Mouse (Mus musculus) limb, embryonic 11.5 days (tissue): ENCODE data around the gene Hipk2. TPM values are rescaled to one million over a fixed set of nuclear protein-coding genes. Genes with fewer than 3 reads are reported as not detected.
A peak's percentile ranks its signal among the peaks of the same experiment; 100 is the strongest.

Source experiments
- ATAC-seq: fragments of 200-750 bp; cut with Nextera tagmentation; 2 replicates; pipeline ENCODE4 v1.8.0; 2017; ENCODE audit warnings: low read depth; ENCODE audit not compliant: insufficient number of reproducible peaks, low FRiP score, low TSS enrichment
- DNase-seq: peaks from one replicate; pipeline ENCODE4 v3.0.0-alpha.2; 2015; ENCODE audit warnings: low spot score
- H3K27ac ChIP-seq: fragments of 300-500 bp; sonication (generic); replicated peaks from 2 replicates; pipeline ENCODE4 v1.5.1; 2014; ENCODE audit warnings: low read depth, mild to moderate bottlenecking, low read length
- H3K27me3 ChIP-seq: fragments of 300-500 bp; sonication (generic); 2 replicates; pipeline ENCODE4 v1.6.1; 2014; ENCODE audit warnings: mild to moderate bottlenecking, low read length, mixed read lengths; ENCODE audit not compliant: control insufficient read depth, insufficient read depth
- H3K36me3 ChIP-seq: fragments of 300-500 bp; sonication (generic); 2 replicates; pipeline ENCODE4 v1.6.1; 2014; ENCODE audit warnings: mild to moderate bottlenecking, low read length, moderate library complexity, mixed read lengths; ENCODE audit not compliant: control insufficient read depth, insufficient read depth
- H3K4me1 ChIP-seq: fragments of 300-500 bp; sonication (generic); 2 replicates; pipeline ENCODE4 v1.6.1; 2014; ENCODE audit warnings: low read length, mixed read lengths; ENCODE audit not compliant: control insufficient read depth, insufficient read depth
- H3K4me2 ChIP-seq: fragments of 300-500 bp; sonication (generic); 2 replicates; pipeline ENCODE4 v1.6.1; 2014; ENCODE audit warnings: low read depth, mild to moderate bottlenecking, moderate library complexity; ENCODE audit not compliant: severe bottlenecking
- H3K4me3 ChIP-seq: fragments of 300-500 bp; sonication (generic); 2 replicates; pipeline ENCODE4 v1.5.1; 2014; ENCODE audit warnings: low read depth, low read length
- H3K9ac ChIP-seq: fragments of 300-500 bp; sonication (generic); 2 replicates; pipeline ENCODE4 v1.6.1; 2014; ENCODE audit warnings: mild to moderate bottlenecking, low read length
- H3K9me3 ChIP-seq: fragments of 300-500 bp; sonication (generic); 2 replicates; pipeline ENCODE4 v1.6.1; 2016; ENCODE audit warnings: low read length; ENCODE audit not compliant: control insufficient read depth
- WGBS: fragments of 180-500 bp; shearing (Covaris S2); extraction: QIAGEN DNeasy Blood & Tissue Kit; methylation state at CpG from one replicate; pipeline ENCODE4 v1.1.7; 2014; 5-methylcytosine and 5-hydroxymethylcytosine counted together
- polyA plus RNA-seq: library from polyadenylated mRNA; unstranded; fragments of >200 nt; fragmentation: Nextera tagmentation; extraction: Ambion mirVana; gene quantifications from 2 replicates; pipeline ENCODE4 v1.2.1, GENCODE M21; 2014

Gene Hipk2
- polyA plus RNA-seq, 1 experiment from 2014 or later: 20.5 TPM

DNA sequence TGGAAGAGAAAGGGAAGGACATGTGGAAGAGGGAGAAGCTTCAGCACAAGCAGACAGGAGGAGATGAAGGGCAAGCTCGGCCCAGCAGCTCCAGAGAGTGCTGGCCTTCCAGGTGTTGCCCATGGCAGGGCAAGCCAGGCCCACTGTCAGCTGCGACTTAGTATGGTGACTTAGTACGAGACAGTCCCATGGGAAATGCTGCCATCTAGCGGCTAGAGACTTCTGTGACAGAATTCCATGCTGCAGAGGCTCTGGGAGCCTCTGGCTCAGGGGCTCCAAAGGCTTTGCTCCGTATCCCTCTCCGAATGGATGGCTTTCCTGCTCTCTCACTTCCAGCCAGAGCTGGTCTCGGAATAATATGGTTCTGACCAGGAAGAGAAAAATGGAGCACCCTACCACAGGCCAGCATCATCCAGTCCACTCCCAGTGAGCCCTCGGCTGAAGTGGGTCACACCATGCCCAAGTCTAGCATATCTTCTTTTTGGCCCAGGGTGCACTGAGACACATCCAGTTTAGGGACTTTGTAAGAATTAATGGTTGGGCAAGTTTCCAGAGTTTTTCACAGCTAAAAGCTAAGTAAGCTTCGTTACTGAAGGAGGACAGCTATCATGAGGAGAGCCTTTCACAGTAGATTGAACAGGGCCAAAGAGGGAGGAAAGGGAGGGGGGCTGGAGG, 180.4 kb downstream of the Hipk2 start:
- Histone ChIP-seq H3K27me3 (no peaks in the 10 kb centered on the region), H3K27ac (no peak overlapping the region), H3K36me3 (peaks cover 23% of the 10 kb centered on the region), H3K4me1 (no peaks in the 10 kb centered on the region), H3K4me2 (no peak overlapping the region), H3K9ac (no peak overlapping the region), H3K4me3 (no peak overlapping the region), H3K9me3 (no peaks in the 10 kb centered on the region)
- DNase-seq: peak; percentile 91
- peak; percentile 71 for ATAC-seq
- 33% methylated on average over 9 of the region's 9 CpGs for WGBS

DNA sequence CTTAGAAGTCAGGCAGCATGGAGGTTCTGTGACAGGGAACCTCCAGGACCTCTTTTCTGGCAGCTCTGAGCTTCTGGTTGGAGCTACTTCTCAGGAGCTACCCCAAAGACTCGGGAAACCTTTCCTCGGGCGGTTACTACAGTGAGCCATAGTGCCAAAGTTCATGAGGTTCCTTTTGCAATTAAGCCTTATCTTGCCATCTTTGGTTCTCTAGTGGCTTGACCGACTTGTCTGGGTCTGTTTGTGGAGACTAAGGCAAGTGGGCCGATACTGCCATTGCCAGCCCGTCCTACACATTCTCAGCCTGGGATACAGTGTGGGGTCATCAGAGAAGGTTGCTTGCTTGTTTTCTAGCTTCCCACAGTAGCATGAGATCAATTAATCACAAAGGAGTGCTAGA, 183.4 kb downstream of the Hipk2 start:
- H3K27ac ChIP-seq: no peak overlapping the region
- ATAC-seq (no peak), DNase-seq (no peak)
- H3K4me1 ChIP-seq: no peaks in the 10 kb centered on the region
- peaks cover 11% of the 10 kb centered on the region for H3K36me3 ChIP-seq
- no peaks in the 10 kb centered on the region for H3K27me3 ChIP-seq
- H3K4me2 ChIP-seq: no peak overlapping the region
- 97% methylated on average over 6 of the region's 6 CpGs for WGBS
- H3K4me3 ChIP-seq: no peak overlapping the region
- no peaks in the 10 kb centered on the region for H3K9me3 ChIP-seq
- no peak overlapping the region for H3K9ac ChIP-seq

DNA sequence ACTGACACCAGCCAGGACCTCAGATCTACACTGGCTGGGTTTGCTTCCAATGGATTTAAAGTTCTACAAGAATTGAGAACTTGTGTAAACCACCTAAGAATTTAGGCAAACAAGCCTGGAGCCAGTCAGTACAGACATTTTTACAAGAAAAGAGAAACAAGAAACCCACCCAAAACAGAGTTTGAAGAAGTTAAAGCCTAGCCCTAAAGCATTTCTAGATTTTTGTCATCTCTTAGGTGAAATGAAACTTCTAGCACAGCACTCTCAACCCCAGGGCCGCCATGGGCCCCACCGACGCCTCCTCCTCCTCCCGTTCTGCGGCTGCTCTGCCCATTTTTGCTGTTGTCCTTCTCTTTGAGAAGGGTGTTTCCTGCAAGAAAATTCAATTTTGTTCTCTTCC, 184.9 kb downstream of the Hipk2 start:
- Histone ChIP-seq H3K36me3 (peaks cover 7% of the 10 kb centered on the region), H3K9ac (no peak overlapping the region), H3K4me1 (no peaks in the 10 kb centered on the region), H3K4me2 (no peak overlapping the region), H3K27me3 (no peaks in the 10 kb centered on the region), H3K9me3 (no peaks in the 10 kb centered on the region), H3K27ac (no peak overlapping the region), H3K4me3 (no peak overlapping the region)
- no peak for ATAC-seq
- 98% methylated on average over 5 of the region's 5 CpGs for WGBS
- no peak for DNase-seq

DNA sequence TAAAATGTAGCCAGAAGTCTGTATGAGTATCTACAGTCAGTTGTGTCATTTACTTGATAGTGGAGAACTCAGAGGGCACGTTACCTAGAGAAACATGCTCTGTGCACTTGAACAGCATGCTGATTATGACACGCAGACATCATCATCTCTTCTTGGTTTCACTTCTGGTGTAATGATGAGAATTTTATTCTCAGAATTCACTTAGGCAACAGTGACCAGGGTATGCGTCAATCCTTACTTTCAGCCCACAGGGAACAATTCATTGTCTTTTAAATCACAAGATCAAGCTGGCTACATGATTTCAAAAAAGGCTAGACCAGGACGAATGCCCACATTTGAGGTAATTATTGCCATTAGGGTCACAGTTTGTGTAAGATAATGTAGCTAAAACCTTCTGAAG, 185.3 kb downstream of the Hipk2 start:
- peaks cover 7% of the 10 kb centered on the region for H3K36me3 ChIP-seq
- H3K4me2 ChIP-seq: no peak overlapping the region
- DNase-seq (no peak), ATAC-seq (no peak)
- no peak overlapping the region for H3K9ac ChIP-seq
- no peak overlapping the region for H3K4me3 ChIP-seq
- H3K9me3 ChIP-seq: no peaks in the 10 kb centered on the region
- no peaks in the 10 kb centered on the region for H3K4me1 ChIP-seq
- WGBS: 95% methylated on average over 4 of the region's 4 CpGs
- H3K27ac ChIP-seq: no peak overlapping the region
- H3K27me3 ChIP-seq: no peaks in the 10 kb centered on the region

DNA sequence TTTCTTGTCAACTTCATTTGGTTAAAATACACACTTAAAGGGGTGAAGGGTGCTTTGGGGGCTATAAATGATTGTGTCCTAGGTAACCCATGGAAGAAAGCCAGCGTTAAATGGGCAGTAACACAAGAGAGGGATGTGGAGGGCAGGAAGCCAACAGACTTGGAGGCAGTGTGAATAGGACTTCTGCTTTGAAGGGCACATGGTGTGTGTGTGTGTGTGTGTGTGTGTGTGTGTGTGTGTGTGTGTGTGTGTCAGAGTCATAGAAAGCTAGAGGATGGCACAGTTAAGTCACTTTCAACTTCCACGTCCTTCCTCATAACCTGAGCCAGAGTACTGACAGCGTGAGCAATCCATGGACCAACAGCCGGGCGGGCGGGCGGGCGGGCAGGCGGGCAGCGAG, 187.1 kb downstream of the Hipk2 start:
- Histone ChIP-seq H3K9ac (no peak overlapping the region), H3K4me1 (no peaks in the 10 kb centered on the region), H3K27me3 (no peaks in the 10 kb centered on the region), H3K27ac (no peak overlapping the region), H3K4me3 (no peak overlapping the region), H3K4me2 (no peak overlapping the region), H3K36me3 (peaks cover 2% of the 10 kb centered on the region; the same call in 1 of the 2 replicates), H3K9me3 (no peaks in the 10 kb centered on the region)
- ATAC-seq: no peak
- WGBS: 92% methylated on average over 10 of the region's 10 CpGs
- no peak for DNase-seq

DNA sequence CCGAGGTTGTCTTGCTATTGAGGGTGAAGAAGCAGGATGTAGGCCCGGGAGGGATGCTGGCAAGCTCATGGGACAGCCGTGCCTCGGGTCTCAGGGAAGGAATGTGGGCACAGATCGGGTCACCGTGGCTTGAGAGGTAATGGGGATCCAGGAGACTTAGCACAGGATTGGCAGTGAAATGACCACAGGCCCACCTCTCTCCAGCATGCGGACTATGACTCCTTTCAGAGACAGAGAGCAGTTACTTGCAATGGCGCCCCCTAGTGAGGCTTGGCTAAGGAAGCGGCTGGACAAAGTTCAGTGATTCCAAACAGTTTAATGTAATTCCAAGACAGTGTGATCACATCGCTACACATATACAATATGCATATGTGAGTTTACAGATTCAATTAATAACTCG, 188.7 kb downstream of the Hipk2 start:
- H3K4me2 ChIP-seq: no peak overlapping the region
- no peaks in the 10 kb centered on the region for H3K27me3 ChIP-seq
- H3K36me3 ChIP-seq: 0 out of 2 replicates have a peak, but pooled peaks cover 2% of the 10 kb centered on the region
- H3K4me1 ChIP-seq: no peaks in the 10 kb centered on the region
- H3K9me3 ChIP-seq: no peaks in the 10 kb centered on the region
- H3K27ac ChIP-seq: no peak overlapping the region
- ATAC-seq (no peak), DNase-seq (peak; percentile 44)
- 62% methylated on average over 11 of the region's 11 CpGs for WGBS
- no peak overlapping the region for H3K4me3 ChIP-seq
- H3K9ac ChIP-seq: no peak overlapping the region

DNA sequence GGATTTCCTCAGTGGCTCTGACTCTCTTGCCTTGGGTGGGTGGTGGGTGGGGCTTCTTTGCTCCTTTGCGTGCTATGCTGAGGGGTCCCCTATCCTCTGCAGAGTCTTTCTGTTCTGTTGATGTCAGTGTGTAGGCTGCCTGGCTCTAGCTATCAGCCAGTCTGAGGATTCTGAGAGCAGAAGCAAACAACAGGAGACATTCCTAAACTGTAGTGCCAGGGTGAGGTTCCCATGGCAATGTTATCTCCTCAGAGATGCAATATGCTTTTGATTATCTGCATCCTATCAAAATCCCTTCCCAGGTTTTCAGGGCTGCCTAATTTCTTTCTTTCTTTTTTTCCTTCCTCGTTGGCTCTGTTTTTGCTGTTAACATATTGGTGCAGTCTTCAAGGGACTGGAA, 193.4 kb downstream of the Hipk2 start:
- WGBS: 74% methylated on average over 2 of the region's 2 CpGs
- Histone ChIP-seq H3K36me3 (no peaks in the 10 kb centered on the region), H3K9ac (no peak overlapping the region), H3K27me3 (no peaks in the 10 kb centered on the region), H3K4me2 (no peak overlapping the region), H3K4me1 (no peaks in the 10 kb centered on the region), H3K4me3 (no peak overlapping the region), H3K9me3 (no peaks in the 10 kb centered on the region), H3K27ac (no peak overlapping the region)
- ATAC-seq: no peak
- DNase-seq: no peak

DNA sequence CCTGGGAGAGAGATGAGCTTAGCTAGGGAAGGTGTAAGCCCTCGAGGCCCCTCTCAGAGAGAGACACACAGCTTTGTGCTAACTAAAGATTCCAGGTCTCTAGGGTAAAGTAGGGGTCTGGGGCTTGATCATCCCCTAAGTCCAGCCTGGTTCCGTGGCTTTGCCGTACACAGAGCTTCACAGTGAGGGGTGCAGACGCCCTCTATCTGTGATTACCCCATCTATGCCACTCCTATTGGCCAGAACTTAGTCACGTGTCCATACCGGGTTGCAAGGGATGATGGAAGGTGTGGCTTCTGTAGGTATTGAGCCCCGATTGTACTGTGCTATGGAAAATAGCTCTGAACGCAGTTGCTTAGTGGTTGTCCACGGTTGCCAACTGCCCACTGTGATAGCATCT, 198.3 kb downstream of the Hipk2 start:
- Histone ChIP-seq H3K4me2 (no peak overlapping the region), H3K27ac (no peak overlapping the region), H3K4me1 (no peaks in the 10 kb centered on the region), H3K9ac (no peak overlapping the region), H3K9me3 (no peaks in the 10 kb centered on the region), H3K36me3 (no peaks in the 10 kb centered on the region), H3K4me3 (no peak overlapping the region), H3K27me3 (no peaks in the 10 kb centered on the region)
- WGBS: 73% methylated on average over 9 of the region's 9 CpGs
- ATAC-seq (no peak), DNase-seq (no peak)

DNA sequence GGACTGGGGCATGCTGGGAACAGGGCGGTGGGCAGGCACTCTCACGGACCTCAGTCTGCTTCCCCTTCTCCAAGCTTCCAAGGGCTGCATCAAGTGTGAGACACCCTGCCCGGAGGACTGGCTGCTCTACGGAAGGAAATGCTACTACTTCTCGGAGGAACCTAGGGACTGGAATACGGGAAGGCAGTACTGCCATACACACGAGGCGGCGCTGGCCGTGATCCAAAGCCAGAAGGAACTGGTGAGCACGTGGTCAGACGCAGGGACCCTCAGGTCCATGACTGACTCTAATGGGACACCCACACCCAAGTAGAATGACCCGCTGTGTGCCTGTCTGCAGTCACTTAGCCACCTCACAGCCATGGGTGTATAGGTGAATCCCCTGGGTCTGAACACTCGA, 199.2 kb downstream of the Hipk2 start:
- WGBS: 81% methylated on average over 14 of the region's 14 CpGs
- no peak for DNase-seq
- H3K9me3 ChIP-seq: no peaks in the 10 kb centered on the region

More for the DNA sequence above, 199.2 kb downstream of the Hipk2 start:
- Histone ChIP-seq H3K4me3 (no peak overlapping the region), H3K27me3 (no peaks in the 10 kb centered on the region), H3K4me1 (no peaks in the 10 kb centered on the region), H3K9ac (no peak overlapping the region), H3K36me3 (no peaks in the 10 kb centered on the region), H3K27ac (no peak overlapping the region), H3K4me2 (no peak overlapping the region)
- ATAC-seq: no peak
